Mouse (Mus musculus) neural tube, embryonic 15.5 days (tissue): ENCODE results near the gene Tnrc6b. TPM values are rescaled to one million over a fixed set of nuclear protein-coding genes. Genes with fewer than 3 reads are reported as not detected.

Experiments
- ATAC-seq: fragments of 200-750 bp; cut with Nextera tagmentation; 2 replicates; pipeline ENCODE4 v1.8.0; 2017; ENCODE audit warnings: mild to moderate bottlenecking, moderate TSS enrichment, moderate library complexity; ENCODE audit not compliant: low FRiP score
- H3K27ac ChIP-seq: fragments of 300-500 bp; sonication (generic); replicated peaks from 2 replicates; pipeline ENCODE4 v1.5.1; 2015; ENCODE audit warnings: mild to moderate bottlenecking, inconsistent platforms
- H3K27me3 ChIP-seq: fragments of 300-500 bp; sonication (generic); replicated peaks from 2 replicates; pipeline ENCODE4 v1.6.1; 2015; ENCODE audit warnings: inconsistent platforms
- H3K36me3 ChIP-seq: fragments of 300-500 bp; sonication (generic); 2 replicates; pipeline ENCODE4 v1.6.1; 2015; ENCODE audit warnings: inconsistent platforms
- H3K4me1 ChIP-seq: fragments of 300-500 bp; sonication (generic); 2 replicates; pipeline ENCODE4 v1.6.1; 2015; ENCODE audit warnings: inconsistent platforms
- H3K4me2 ChIP-seq: fragments of 300-500 bp; sonication (generic); 2 replicates; pipeline ENCODE4 v1.6.1; 2015; ENCODE audit warnings: inconsistent platforms, mild to moderate bottlenecking, moderate library complexity
- H3K4me3 ChIP-seq: fragments of 300-500 bp; sonication (generic); replicated peaks from 2 replicates; pipeline ENCODE4 v1.5.1; 2015; ENCODE audit warnings: mild to moderate bottlenecking, inconsistent platforms
- H3K9ac ChIP-seq: fragments of 300-500 bp; sonication (generic); replicated peaks from 2 replicates; pipeline ENCODE4 v1.6.1; 2015; ENCODE audit warnings: mild to moderate bottlenecking, inconsistent platforms
- H3K9me3 ChIP-seq: fragments of 300-500 bp; sonication (generic); replicated peaks from 2 replicates; pipeline ENCODE4 v1.6.1; 2016; ENCODE audit warnings: inconsistent platforms
- WGBS: fragments of 180-500 bp; shearing (Covaris S2); methylation state at CpG from one replicate; pipeline ENCODE4 v1.1.7; 2015; ENCODE audit warnings: mixed read lengths; 5-methylcytosine and 5-hydroxymethylcytosine counted together
- polyA plus RNA-seq: library from polyadenylated mRNA; unstranded; fragments of >200 nt; fragmentation: Nextera tagmentation; extraction: Ambion mirVana; gene quantifications from 2 replicates; pipeline ENCODE4 v1.2.1, GENCODE M21; 2015

Tnrc6b gene
- polyA plus RNA-seq, 1 experiment from 2014 or later: 33.2 TPM

- WGBS: 86% methylated on average over 7 of the region's 7 CpGs
- no peak overlapping the region for H3K9ac ChIP-seq
- ATAC-seq: no peak
- no peaks in the 10 kb centered on the region for H3K27me3 ChIP-seq
- no peak overlapping the region for H3K4me3 ChIP-seq
- no peaks in the 10 kb centered on the region for H3K9me3 ChIP-seq
- no peak overlapping the region for H3K4me2 ChIP-seq
- H3K27ac ChIP-seq: no peak overlapping the region
- H3K4me1 ChIP-seq: no peaks in the 10 kb centered on the region
- no peaks in the 10 kb centered on the region for H3K36me3 ChIP-seq
Observed at GRCm38 (mm10) chr15:80743606-80744005, 32.5 kb downstream of the Tnrc6b start.

GRCm38 (mm10) chr15:80744667-80745422 is 33.7 kb downstream of the Tnrc6b start:
- Histone ChIP-seq H3K4me3 (no peak overlapping the region), H3K4me2 (no peak overlapping the region), H3K9me3 (no peaks in the 10 kb centered on the region), H3K27me3 (no peaks in the 10 kb centered on the region), H3K4me1 (no peaks in the 10 kb centered on the region), H3K27ac (no peak overlapping the region), H3K9ac (no peak overlapping the region), H3K36me3 (no peaks in the 10 kb centered on the region)
- no peak for ATAC-seq
- WGBS: 91% methylated on average over 3 of the region's 3 CpGs

- H3K27ac ChIP-seq: no peak overlapping the region
- no peak overlapping the region for H3K4me3 ChIP-seq
- H3K9me3 ChIP-seq: no peaks in the 10 kb centered on the region
- ATAC-seq: no peak
- no peaks in the 10 kb centered on the region for H3K36me3 ChIP-seq
- 80% methylated on average over 5 of the region's 5 CpGs for WGBS
- no peak overlapping the region for H3K4me2 ChIP-seq
- H3K9ac ChIP-seq: no peak overlapping the region
- H3K4me1 ChIP-seq: 0 out of 2 replicates have a peak, but pooled peaks cover 3% of the 10 kb centered on the region
- no peaks in the 10 kb centered on the region for H3K27me3 ChIP-seq
Observed at GRCm38 (mm10) chr15:80748979-80749378, 37.9 kb downstream of the Tnrc6b start.

GRCm38 (mm10) chr15:80753351-80753750 is 42.2 kb downstream of the Tnrc6b start:
- Histone ChIP-seq H3K4me2 (no peak overlapping the region), H3K9me3 (no peaks in the 10 kb centered on the region), H3K4me1 (0 out of 2 replicates have a peak, but pooled peaks cover 3% of the 10 kb centered on the region), H3K9ac (no peak overlapping the region), H3K36me3 (no peaks in the 10 kb centered on the region), H3K27me3 (no peaks in the 10 kb centered on the region), H3K4me3 (no peak overlapping the region), H3K27ac (no peak overlapping the region)
- ATAC-seq: no peak
- WGBS: 71% methylated on average over 6 of the region's 6 CpGs

- H3K4me3 ChIP-seq: no peak overlapping the region
Observed at GRCm38 (mm10) chr15:80754103-80754502, 43.0 kb downstream of the Tnrc6b start.

GRCm38 (mm10) chr15:80759451-80759850 is 48.3 kb downstream of the Tnrc6b start:
- no peaks in the 10 kb centered on the region for H3K36me3 ChIP-seq
- 92% methylated on average over 9 of the region's 9 CpGs for WGBS
- no peaks in the 10 kb centered on the region for H3K27me3 ChIP-seq
- no peak for ATAC-seq
- H3K4me1 ChIP-seq: no peaks in the 10 kb centered on the region
- H3K4me3 ChIP-seq: no peak overlapping the region
- no peak overlapping the region for H3K27ac ChIP-seq
- no peak overlapping the region for H3K4me2 ChIP-seq
- no peaks in the 10 kb centered on the region for H3K9me3 ChIP-seq
- no peak overlapping the region for H3K9ac ChIP-seq

More at GRCm38 (mm10) chr15:80754103-80754502, 43.0 kb downstream of the Tnrc6b start:
- 0 out of 2 replicates have a peak, but pooled peaks cover 3% of the 10 kb centered on the region for H3K4me1 ChIP-seq
- no peaks in the 10 kb centered on the region for H3K36me3 ChIP-seq
- no peaks in the 10 kb centered on the region for H3K9me3 ChIP-seq
- WGBS: 85% methylated on average over 1 of the region's 1 CpGs
- H3K4me2 ChIP-seq: no peak overlapping the region
- no peaks in the 10 kb centered on the region for H3K27me3 ChIP-seq
- H3K27ac ChIP-seq: no peak overlapping the region
- ATAC-seq: no peak
- no peak overlapping the region for H3K9ac ChIP-seq

- Histone ChIP-seq H3K27me3 (no peaks in the 10 kb centered on the region), H3K27ac (no peak overlapping the region), H3K4me3 (no peak overlapping the region), H3K4me2 (no peak overlapping the region), H3K9me3 (no peaks in the 10 kb centered on the region), H3K36me3 (no peaks in the 10 kb centered on the region), H3K4me1 (0 out of 2 replicates have a peak, but pooled peaks cover 2% of the 10 kb centered on the region), H3K9ac (no peak overlapping the region)
- ATAC-seq: no peak
- 85% methylated on average over 3 of the region's 3 CpGs for WGBS
Observed at GRCm38 (mm10) chr15:80760504-80760903, 49.4 kb downstream of the Tnrc6b start.

- Histone ChIP-seq H3K9me3 (no peaks in the 10 kb centered on the region), H3K27me3 (no peaks in the 10 kb centered on the region), H3K4me1 (0 out of 2 replicates have a peak, but pooled peaks cover 2% of the 10 kb centered on the region), H3K9ac (no peak overlapping the region), H3K4me2 (no peak overlapping the region), H3K36me3 (no peaks in the 10 kb centered on the region), H3K27ac (no peak overlapping the region), H3K4me3 (no peak overlapping the region)
- WGBS: 71% methylated on average over 8 of the region's 8 CpGs
- no peak for ATAC-seq
Observed at GRCm38 (mm10) chr15:80760935-80761334, 49.8 kb downstream of the Tnrc6b start.

- Histone ChIP-seq H3K4me1 (0 out of 2 replicates have a peak, but pooled peaks cover 2% of the 10 kb centered on the region), H3K27me3 (no peaks in the 10 kb centered on the region), H3K4me2 (no peak overlapping the region), H3K9ac (no peak overlapping the region), H3K9me3 (no peaks in the 10 kb centered on the region), H3K27ac (no peak overlapping the region), H3K36me3 (no peaks in the 10 kb centered on the region), H3K4me3 (no peak overlapping the region)
- WGBS: 89% methylated on average over 4 of the region's 4 CpGs
- no peak for ATAC-seq
Observed at GRCm38 (mm10) chr15:80762621-80763020, 51.5 kb downstream of the Tnrc6b start.

GRCm38 (mm10) chr15:80764666-80765065 is 53.6 kb downstream of the Tnrc6b start:
- Histone ChIP-seq H3K9ac (no peak overlapping the region), H3K27me3 (no peaks in the 10 kb centered on the region), H3K36me3 (no peaks in the 10 kb centered on the region), H3K9me3 (no peaks in the 10 kb centered on the region), H3K4me1 (0 out of 2 replicates have a peak, but pooled peaks cover 2% of the 10 kb centered on the region), H3K27ac (no peak overlapping the region), H3K4me2 (no peak overlapping the region), H3K4me3 (no peak overlapping the region)
- 93% methylated on average over 6 of the region's 6 CpGs for WGBS
- ATAC-seq: no peak

GRCm38 (mm10) chr15:80765381-80765780 is 54.3 kb downstream of the Tnrc6b start:
- WGBS: 77% methylated on average over 2 of the region's 2 CpGs
- Histone ChIP-seq H3K36me3 (no peaks in the 10 kb centered on the region), H3K4me3 (no peak overlapping the region), H3K9me3 (no peaks in the 10 kb centered on the region), H3K27me3 (no peaks in the 10 kb centered on the region), H3K4me1 (0 out of 2 replicates have a peak, but pooled peaks cover 2% of the 10 kb centered on the region), H3K27ac (no peak overlapping the region), H3K9ac (no peak overlapping the region), H3K4me2 (no peak overlapping the region)
- ATAC-seq: no peak

- no peak for ATAC-seq
- 84% methylated on average over 3 of the region's 3 CpGs for WGBS
Observed at GRCm38 (mm10) chr15:80768216-80768615, 57.1 kb downstream of the Tnrc6b start.

More at GRCm38 (mm10) chr15:80768216-80768615, 57.1 kb downstream of the Tnrc6b start:
- Histone ChIP-seq H3K27ac (no peak overlapping the region), H3K4me1 (0 out of 2 replicates have a peak, but pooled peaks cover 2% of the 10 kb centered on the region), H3K9ac (no peak overlapping the region), H3K36me3 (no peaks in the 10 kb centered on the region), H3K4me2 (no peak overlapping the region), H3K4me3 (no peak overlapping the region), H3K9me3 (no peaks in the 10 kb centered on the region), H3K27me3 (no peaks in the 10 kb centered on the region)
